Mouse (Mus musculus) ES-Bruce4 (cell line): Measurements from ENCODE around the gene Dlx1. TPM values are rescaled to one million over a fixed set of nuclear protein-coding genes. Genes with fewer than 3 reads are reported as not detected.

ENCODE experiments used
- H3K27ac ChIP-seq: 2 replicates; pipeline ENCODE4 v1.5.1; 2012; ENCODE audit warnings: low read length, inconsistent platforms; ENCODE audit not compliant: insufficient read depth
- H3K27me3 ChIP-seq: 2 replicates; pipeline ENCODE4 v1.6.1; 2012; ENCODE audit warnings: mild to moderate bottlenecking, low read length, inconsistent platforms; ENCODE audit not compliant: control insufficient read depth, poor library complexity, insufficient read depth, severe bottlenecking
- H3K36me3 ChIP-seq: 2 replicates; pipeline ENCODE4 v1.6.1; 2012; ENCODE audit warnings: inconsistent platforms, mild to moderate bottlenecking, low read length, moderate library complexity; ENCODE audit not compliant: control insufficient read depth, poor library complexity, insufficient read depth, severe bottlenecking
- H3K4me1 ChIP-seq: one replicate; pipeline ENCODE4 v1.8.1; 2011; ENCODE audit warnings: low read length; ENCODE audit not compliant: control insufficient read depth, insufficient read depth
- H3K4me3 ChIP-seq: 2 replicates; pipeline ENCODE4 v1.5.1; 2011; ENCODE audit warnings: low read depth, mild to moderate bottlenecking, low read length
- H3K9ac ChIP-seq: 2 replicates; pipeline ENCODE4 v1.6.1; 2012; ENCODE audit warnings: low read depth, mild to moderate bottlenecking, inconsistent platforms; ENCODE audit not compliant: poor library complexity, severe bottlenecking
- H3K9me3 ChIP-seq: replicated peaks from 2 replicates; pipeline ENCODE4 v1.6.1; 2012; ENCODE audit warnings: mild to moderate bottlenecking, low read length, inconsistent platforms; ENCODE audit not compliant: control insufficient read depth, poor library complexity, insufficient read depth, severe bottlenecking
- CTCF ChIP-seq: IDR thresholded peaks from one replicate; pipeline ENCODE4 v1.8.1; 2011; ENCODE audit warnings: low read depth, low read length
- EP300 ChIP-seq: IDR thresholded peaks from 2 replicates; pipeline ENCODE4 v1.6.1; 2011; ENCODE audit warnings: low read depth, low read length; ENCODE audit not compliant: insufficient read depth
- POLR2A ChIP-seq: IDR thresholded peaks from one replicate; pipeline ENCODE4 v1.8.1; 2011; ENCODE audit warnings: low read length; ENCODE audit not compliant: insufficient read depth
- polyA plus RNA-seq: library from polyadenylated mRNA; stranded (reverse); fragments of >200 nt; gene quantifications from 2 replicates; pipeline ENCODE4 v1.2.4, GENCODE M21; 2011; ENCODE audit warnings: low read depth; ENCODE audit not compliant: missing spikeins, insufficient read depth, insufficient read length

The Dlx1 gene
- polyA plus RNA-seq, 1 experiment: not detected

- no peak overlapping the region for H3K9ac ChIP-seq
- H3K4me1 ChIP-seq: no peaks in the 10 kb centered on the region
- H3K4me3 ChIP-seq: no peak overlapping the region
- no peak for TF ChIP-seq POLR2A
- no peak for TF ChIP-seq EP300
- no peak for TF ChIP-seq CTCF
- no peaks in the 10 kb centered on the region for H3K36me3 ChIP-seq
- H3K27ac ChIP-seq: no peak overlapping the region
- H3K27me3 ChIP-seq: no peaks in the 10 kb centered on the region
- no peaks in the 10 kb centered on the region for H3K9me3 ChIP-seq
Observed at GRCm38 (mm10) chr2:71493161-71493683, 34.7 kb upstream of the Dlx1 start.

GRCm38 (mm10) chr2:71494503-71494902, 33.4 kb upstream of the Dlx1 start:
- Histone ChIP-seq H3K27me3 (no peaks in the 10 kb centered on the region), H3K36me3 (no peaks in the 10 kb centered on the region), H3K27ac (no peak overlapping the region), H3K9ac (no peak overlapping the region), H3K9me3 (no peaks in the 10 kb centered on the region), H3K4me3 (no peak overlapping the region), H3K4me1 (no peaks in the 10 kb centered on the region)
- TF ChIP-seq POLR2A (no peak), CTCF (no peak), EP300 (no peak)

GRCm38 (mm10) chr2:71494971-71495370, 32.9 kb upstream of the Dlx1 start:
- Histone ChIP-seq H3K27ac (no peak overlapping the region), H3K9me3 (no peaks in the 10 kb centered on the region), H3K9ac (no peak overlapping the region), H3K4me1 (no peaks in the 10 kb centered on the region), H3K36me3 (no peaks in the 10 kb centered on the region), H3K27me3 (no peaks in the 10 kb centered on the region), H3K4me3 (no peak overlapping the region)
- TF ChIP-seq POLR2A (no peak), CTCF (no peak), EP300 (no peak)

GRCm38 (mm10) chr2:71497175-71497574, 30.7 kb upstream of the Dlx1 start:
- Histone ChIP-seq H3K27ac (no peak overlapping the region), H3K36me3 (no peaks in the 10 kb centered on the region), H3K4me3 (no peak overlapping the region), H3K4me1 (no peaks in the 10 kb centered on the region), H3K27me3 (no peaks in the 10 kb centered on the region), H3K9ac (no peak overlapping the region), H3K9me3 (no peaks in the 10 kb centered on the region)
- TF ChIP-seq EP300: no peak
- no peak for TF ChIP-seq CTCF
- no peak for TF ChIP-seq POLR2A

- no peak overlapping the region for H3K9ac ChIP-seq
- TF ChIP-seq EP300 (no peak), POLR2A (no peak), CTCF (no peak)
- H3K9me3 ChIP-seq: no peaks in the 10 kb centered on the region
- H3K4me1 ChIP-seq: no peaks in the 10 kb centered on the region
- H3K27me3 ChIP-seq: no peaks in the 10 kb centered on the region
- H3K4me3 ChIP-seq: no peak overlapping the region
- peak overlapping the region; percentile 20; the same call in 1 of the 2 replicates for H3K27ac ChIP-seq
- H3K36me3 ChIP-seq: no peaks in the 10 kb centered on the region
Observed at GRCm38 (mm10) chr2:71499276-71500230, 28.4 kb upstream of the Dlx1 start.

- Histone ChIP-seq H3K9me3 (no peaks in the 10 kb centered on the region), H3K36me3 (no peaks in the 10 kb centered on the region), H3K4me1 (no peaks in the 10 kb centered on the region), H3K27ac (no peak overlapping the region), H3K4me3 (no peak overlapping the region), H3K27me3 (no peaks in the 10 kb centered on the region), H3K9ac (no peak overlapping the region)
- TF ChIP-seq EP300 (no peak), POLR2A (no peak), CTCF (no peak)
Observed at GRCm38 (mm10) chr2:71504852-71505251, 23.1 kb upstream of the Dlx1 start.
